Mouse (Mus musculus): ENCODE measurements at regions not wholly inside any gene's neighbourhood (a gene's known extent, or its start where the extent isn't known, plus 50 kb on each side); places are given as distances from the start of the nearest gene placed in this dataset.

DNA sequence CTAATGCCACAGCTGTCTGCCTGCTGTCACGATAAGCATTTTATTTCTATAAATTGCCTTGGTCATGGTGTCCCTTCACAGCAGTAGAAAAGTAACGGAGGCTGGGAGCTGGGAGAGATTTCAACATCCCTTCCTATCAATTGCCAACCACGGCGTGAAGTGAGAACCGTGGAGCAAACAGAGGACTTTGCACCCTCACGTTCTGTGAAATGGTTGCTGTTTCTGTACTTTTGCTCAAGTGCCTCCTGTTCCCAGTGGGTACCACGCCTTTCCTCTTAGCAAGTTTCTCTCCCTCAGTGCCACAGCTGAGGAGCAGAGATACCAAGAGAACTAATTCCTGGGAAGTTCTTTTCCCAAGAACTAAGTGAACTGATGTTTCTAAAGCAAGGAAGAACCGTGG, 99.6 kb upstream of the Hes1 start:
- no peak for TF ChIP-seq POLR2A (IDR thresholded peaks at IDR 0.05; ENCODE audit: low read depth, low read length)
- no peak for TF ChIP-seq USF1 (IDR thresholded peaks at IDR 0.05; ENCODE audit: low read depth, low read length)

All from CH12.LX (cell line).